Mouse (Mus musculus) stomach, postnatal 0 days (tissue): ENCODE data around the gene Mat2a.

Experiments used
- CTCF ChIP-seq: IDR thresholded peaks from 2 replicates; pipeline ENCODE4 v1.5.1; 2016; ENCODE audit warnings: antibody characterized with exemption, low read depth, mild to moderate bottlenecking, moderate library complexity
- EP300 ChIP-seq: optimal IDR thresholded peaks from 2 replicates; pipeline ENCODE3; 2016; ENCODE audit warnings: antibody characterized with exemption

DNA sequence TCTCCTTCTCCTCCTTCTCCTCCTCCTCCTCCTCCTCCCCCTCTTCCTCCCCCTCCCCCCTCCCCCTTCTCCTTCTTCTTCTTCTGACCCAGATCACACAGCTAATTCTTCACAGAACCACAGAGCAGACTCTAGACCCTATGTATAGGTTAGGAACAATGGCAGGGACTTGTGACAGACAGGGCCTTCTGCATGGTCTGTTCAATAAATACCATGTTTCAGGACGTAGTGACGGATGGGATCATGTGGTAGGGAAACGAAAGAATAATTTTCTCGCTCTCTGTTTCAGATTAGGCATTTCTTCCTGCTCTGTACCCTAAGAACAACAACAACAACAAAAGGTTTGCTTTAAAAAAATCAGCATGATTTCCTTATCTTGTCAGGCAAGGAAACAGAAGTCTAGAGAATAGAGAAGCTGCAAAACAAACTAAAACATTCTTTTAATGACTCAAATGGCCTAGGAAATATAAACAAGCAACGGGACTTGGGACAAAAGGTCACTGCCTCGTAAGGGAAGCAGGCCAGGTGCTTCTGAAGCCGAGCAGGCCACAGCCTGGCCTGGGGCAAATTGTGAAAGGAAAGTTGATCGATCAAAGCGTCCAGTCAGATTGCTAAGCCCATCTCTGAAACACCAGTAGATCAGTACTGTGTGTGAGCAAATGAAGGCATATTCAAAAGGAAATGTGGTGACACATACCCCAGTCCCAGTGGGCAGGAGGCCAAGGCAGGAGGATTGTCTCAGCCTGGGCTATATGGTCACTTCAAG is 20.9 kb upstream of the Mat2a start:
- no peak for TF ChIP-seq EP300
- TF ChIP-seq CTCF: no peak
